ENCODE assay signal across 8 mouse cellular contexts in genomic region chr10:127312356-127312676, GRCm38 (mm10). TPM values are rescaled to one million over a fixed set of nuclear protein-coding genes. Genes with fewer than 3 reads are reported as not detected.
A peak's percentile ranks its signal among the peaks of the same experiment; 100 is the strongest.
DNase-seq lines count a peak whose midpoint lies in the region; ATAC-seq and TF ChIP-seq lines count a peak whose summit lies in the region.

No protein-coding gene starts in this region.

- no peak for TF ChIP-seq EP300 in MEL (IDR thresholded peaks at IDR 0.05; ENCODE audit: low read depth in 1 of 2, low read length in 2 of 2)

- peak; percentile 92 for DNase-seq in MEL (ENCODE audit: low read depth, low spot score)
- peak; percentile 75 for DNase-seq in cerebellum, adult 11-12 months
- peak; percentile 53 for DNase-seq in heart, postnatal 25 days (ENCODE audit: low spot score)
- DNase-seq in layer of hippocampus, adult 11-12 months (ENCODE audit: low spot score), result peak; percentile 87
- DNase-seq in lung, adult 18-20 months, result peak; percentile 82 to 89

- peak overlapping the region; percentile 73 for H3K27ac ChIP-seq in MEL (ENCODE audit: control insufficient read depth, low read depth, low read length)
- peak overlapping the region; percentile 79 for H3K27ac ChIP-seq in forebrain, embryonic 15.5 days (replicated peaks)
- peak overlapping the region; percentile 49; the same call in 1 of the 2 replicates for H3K27ac ChIP-seq in neural tube, embryonic 14.5 days (ENCODE audit: low read depth, low read length)
- H3K27ac ChIP-seq in testis, adult 2 months (ENCODE audit: control insufficient read depth, insufficient read depth, low read depth, low read length), result peak overlapping the region; percentile 90

- H3K9ac ChIP-seq in MEL (ENCODE audit: control insufficient read depth, low read depth, low read length, poor library complexity, severe bottlenecking), result peak overlapping the region; percentile 81
- H3K9ac ChIP-seq in forebrain, embryonic 15.5 days (replicated peaks), result peak overlapping the region; percentile 73
- peak overlapping the region; percentile 44; the same call in 1 of the 2 replicates for H3K9ac ChIP-seq in neural tube, embryonic 14.5 days (replicated peaks; ENCODE audit: low read depth, low read length)

- no peaks in the 10 kb centered on the region for H3K9me3 ChIP-seq in MEL (replicated peaks; ENCODE audit: insufficient read depth, low read length)
- no peaks in the 10 kb centered on the region for H3K9me3 ChIP-seq in forebrain, embryonic 15.5 days
- no peaks in the 10 kb centered on the region for H3K9me3 ChIP-seq in neural tube, embryonic 14.5 days (ENCODE audit: control insufficient read depth, low read length)

- no peaks in the 10 kb centered on the region for H3K27me3 ChIP-seq in MEL (ENCODE audit: control insufficient read depth in 1 of 2, insufficient read depth in 2 of 2, low read length in 2 of 2)
- H3K27me3 ChIP-seq in forebrain, embryonic 15.5 days, result no peaks in the 10 kb centered on the region
- H3K27me3 ChIP-seq in neural tube, embryonic 14.5 days (ENCODE audit: control insufficient read depth, insufficient read depth, low read length), result no peaks in the 10 kb centered on the region
- H3K27me3 ChIP-seq in testis, adult 2 months (ENCODE audit: control insufficient read depth, insufficient read depth, low read length), result no peaks in the 10 kb centered on the region

- 1% methylated on average over 4 of the region's 4 CpGs for WGBS in forebrain, embryonic 15.5 days
- WGBS in neural tube, embryonic 14.5 days, result 1% methylated on average over 4 of the region's 4 CpGs

- ATAC-seq in forebrain, embryonic 15.5 days (replicated peaks), result peak; percentile 41
- ATAC-seq in neural tube, embryonic 14.5 days (ENCODE audit: low read depth), result peak; percentile 44

- TF ChIP-seq RAD21 in MEL (IDR thresholded peaks at IDR 0.05; ENCODE audit: low read depth, low read length), result peak; percentile 37

- no peak; a peak in 1 of 4 replicates for TF ChIP-seq POLR2A in MEL (IDR thresholded peaks at IDR 0.05; ENCODE audit: control insufficient read depth in 1 of 2, insufficient read depth in 1 of 2, low read depth in 1 of 2, low read length in 2 of 2, poor library complexity in 1 of 2)
- no peak for TF ChIP-seq POLR2A in testis, adult 2 months (IDR thresholded peaks at IDR 0.05; ENCODE audit: control insufficient read depth, low read depth, low read length)

- peaks cover 3 to 24% of the 10 kb centered on the region in 2 experiments; a peak in 3 of 4 replicates for H3K4me1 ChIP-seq in MEL (ENCODE audit: control insufficient read depth in 1 of 2, insufficient read depth in 2 of 2, low read length in 2 of 2)
- H3K4me1 ChIP-seq in forebrain, embryonic 15.5 days, result peaks cover 13% of the 10 kb centered on the region
- peaks cover 8% of the 10 kb centered on the region for H3K4me1 ChIP-seq in neural tube, embryonic 14.5 days (ENCODE audit: control insufficient read depth, insufficient read depth, low read length)
- peaks cover 4% of the 10 kb centered on the region; the same call in 1 of the 2 replicates for H3K4me1 ChIP-seq in testis, adult 2 months (ENCODE audit: control insufficient read depth, insufficient read depth, low read length)

- TF ChIP-seq CTCF in MEL (IDR thresholded peaks at IDR 0.05 in 2 of 3, conservative IDR thresholded peaks at IDR 0.05 in 1 of 3; ENCODE audit: control insufficient read depth in 1 of 3, insufficient read depth in 1 of 3, low read depth in 2 of 3, low read length in 3 of 3, poor library complexity in 1 of 3, severe bottlenecking in 1 of 3), result peak; percentile 61 to 94 (median 82)
- TF ChIP-seq CTCF in testis, adult 2 months (IDR thresholded peaks at IDR 0.05; ENCODE audit: control insufficient read depth, insufficient read depth, insufficient replicate concordance, low read depth, low read length), result peak; percentile 35; the same call in 1 of the 2 replicates

- intact Hi-C loops in heart, postnatal 25 days (cut with DNase I), result loop anchor here (2.0 kb wide), 1 partner anchor 46 kb away; the partner anchor contains the start of gene Dctn2

- H3K4me2 ChIP-seq in forebrain, embryonic 15.5 days (replicated peaks), result peak overlapping the region; percentile 63
- peak overlapping the region; percentile 84 for H3K4me2 ChIP-seq in neural tube, embryonic 14.5 days (ENCODE audit: low read depth, low read length)

- H3K4me3 ChIP-seq in MEL (ENCODE audit: control insufficient read depth in 1 of 2, insufficient read depth in 1 of 2, low read depth in 2 of 2, low read length in 2 of 2), result peak overlapping the region; percentile 65 to 76
- H3K4me3 ChIP-seq in forebrain, embryonic 15.5 days, result peak overlapping the region; percentile 71
- peak overlapping the region; percentile 64 for H3K4me3 ChIP-seq in neural tube, embryonic 14.5 days (ENCODE audit: low read depth, low read length)
- H3K4me3 ChIP-seq in testis, adult 2 months (ENCODE audit: control insufficient read depth, low read depth, low read length), result peak overlapping the region; percentile 98

- peaks cover 29% of the 10 kb centered on the region for H3K79me2 ChIP-seq in MEL (ENCODE audit: control insufficient read depth, insufficient read depth, low read length, poor library complexity)

- peaks cover 5 to 21% of the 10 kb centered on the region in 2 experiments for H3K36me3 ChIP-seq in MEL (ENCODE audit: control insufficient read depth in 1 of 2, insufficient read depth in 2 of 2, low read length in 2 of 2)
- peaks cover 17% of the 10 kb centered on the region for H3K36me3 ChIP-seq in forebrain, embryonic 15.5 days
- H3K36me3 ChIP-seq in neural tube, embryonic 14.5 days (ENCODE audit: control insufficient read depth, insufficient read depth, low read length), result peaks cover 12% of the 10 kb centered on the region
- H3K36me3 ChIP-seq in testis, adult 2 months (ENCODE audit: control insufficient read depth, insufficient read depth, low read length), result no peaks in the 10 kb centered on the region

TF ChIP-seq in MEL, 35 proteins besides CTCF, POLR2A, EP300 and RAD21 (continues in another document):
- TF ChIP-seq POLR2AphosphoS5 (IDR thresholded peaks at IDR 0.05; ENCODE audit: borderline replicate concordance, low read depth, low read length), result no peak
- TF ChIP-seq USF1 (IDR thresholded peaks at IDR 0.05; ENCODE audit: low read depth, low read length), result no peak
- TF ChIP-seq NRF1 (IDR thresholded peaks at IDR 0.05; ENCODE audit: insufficient read depth, low read depth, low read length, poor library complexity, severe bottlenecking), result no peak
- TF ChIP-seq HCFC1 (IDR thresholded peaks at IDR 0.05; ENCODE audit: low read depth, low read length), result peak; percentile 74
- peak; percentile 49; the same call in 1 of the 2 replicates for TF ChIP-seq ETS1 (IDR thresholded peaks at IDR 0.05; ENCODE audit: low read depth, low read length)
- TF ChIP-seq BHLHE40 (IDR thresholded peaks at IDR 0.05; ENCODE audit: borderline replicate concordance, low read depth, low read length), result peak; percentile 33; the same call in 1 of the 2 replicates
- no peak for TF ChIP-seq POLR2AphosphoS2 (IDR thresholded peaks at IDR 0.05; ENCODE audit: low read length)
- peak; percentile 39 for TF ChIP-seq ZC3H11A (IDR thresholded peaks at IDR 0.05; ENCODE audit: low read depth, low read length)

RNA-seq across cellular contexts. Expression of gene Mars, which starts 0.7 kb away (rescaled TPM):
- 147 and 162 TPM in 2 replicates for total RNA-seq in MEL (2012; rRNA removed)
- 100 to 1,000 TPM in 1 of 2 experiments, not detected in 1; 195 TPM for polyA plus RNA-seq in MEL (2012; ENCODE audit: insufficient read depth in 1 of 2, insufficient read length in 2 of 2, low read depth in 1 of 2, low replicate concordance in 2 of 2, missing spikeins in 1 of 2)
- polyA plus RNA-seq in forebrain, embryonic 15.5 days (2015; fragmentation: Nextera tagmentation; extraction: Ambion mirVana), result 130 and 137 TPM in 2 replicates
- 10 to 100 TPM; 37.9 to 38.9 TPM for total RNA-seq in heart, postnatal 25 days (2021)
- polyA plus RNA-seq in neural tube, embryonic 14.5 days (2014; fragmentation: Nextera tagmentation; extraction: Ambion mirVana), result 117 and 123 TPM in 2 replicates
- 32.4 and 36.7 TPM in 2 replicates for polyA plus RNA-seq in testis, adult 2 months (2012; rRNA removed)

RNA-seq across cellular contexts. Expression of gene Arhgap9, which starts 9.4 kb away (rescaled TPM):
- 24.4 and 27.7 TPM in 2 replicates for total RNA-seq in MEL (2012; rRNA removed)
- polyA plus RNA-seq in MEL (2012; ENCODE audit: insufficient read depth in 1 of 2, insufficient read length in 2 of 2, low read depth in 1 of 2, low replicate concordance in 2 of 2, missing spikeins in 1 of 2), result 10 to 100 TPM in 1 of 2 experiments, not detected in 1; 41.1 TPM
- polyA plus RNA-seq in forebrain, embryonic 15.5 days (2015; fragmentation: Nextera tagmentation; extraction: Ambion mirVana), result 0.62 and 1.1 TPM in 2 replicates
- total RNA-seq in heart, postnatal 25 days (2021), result 1 to 10 TPM; 3.0 to 3.4 TPM
- 0.42 and 1.1 TPM in 2 replicates for polyA plus RNA-seq in neural tube, embryonic 14.5 days (2014; fragmentation: Nextera tagmentation; extraction: Ambion mirVana)
- polyA plus RNA-seq in testis, adult 2 months (2012; rRNA removed), result 0.32 and 0.34 TPM in 2 replicates

RNA-seq across cellular contexts. Expression of gene Mbd6, which starts 23.5 kb away (rescaled TPM):
- total RNA-seq in MEL (2012; rRNA removed), result 4.2 and 5.0 TPM in 2 replicates
- polyA plus RNA-seq in MEL (2012; ENCODE audit: insufficient read depth in 1 of 2, insufficient read length in 2 of 2, low read depth in 1 of 2, low replicate concordance in 2 of 2, missing spikeins in 1 of 2), result 10 to 100 TPM in 1 of 2 experiments, not detected in 1; 44.8 TPM
- 17.4 and 17.5 TPM in 2 replicates for polyA plus RNA-seq in forebrain, embryonic 15.5 days (2015; fragmentation: Nextera tagmentation; extraction: Ambion mirVana)
- total RNA-seq in heart, postnatal 25 days (2021), result 10 to 100 TPM; 20.9 to 21.4 TPM
- polyA plus RNA-seq in neural tube, embryonic 14.5 days (2014; fragmentation: Nextera tagmentation; extraction: Ambion mirVana), result 16.1 and 17.4 TPM in 2 replicates
- polyA plus RNA-seq in testis, adult 2 months (2012; rRNA removed), result 61.3 and 74.1 TPM in 2 replicates

RNA-seq across cellular contexts. Expression of gene Gli1, which starts 29.5 kb away (rescaled TPM):
- total RNA-seq in MEL (2012; rRNA removed), result 1.3 and 1.4 TPM in 2 replicates
- polyA plus RNA-seq in MEL (2012; ENCODE audit: insufficient read depth in 1 of 2, insufficient read length in 2 of 2, low read depth in 1 of 2, low replicate concordance in 2 of 2, missing spikeins in 1 of 2), result 1 to 10 TPM in 1 of 2 experiments, not detected in 1; 8.0 TPM
- polyA plus RNA-seq in forebrain, embryonic 15.5 days (2015; fragmentation: Nextera tagmentation; extraction: Ambion mirVana), result 1.2 and 1.5 TPM in 2 replicates
- total RNA-seq in heart, postnatal 25 days (2021), result 1 to 10 TPM in 1 of 2 experiments, under 1 TPM in 1; 0.89 to 1.1 TPM
- 0.87 and 1.5 TPM in 2 replicates for polyA plus RNA-seq in neural tube, embryonic 14.5 days (2014; fragmentation: Nextera tagmentation; extraction: Ambion mirVana)
- polyA plus RNA-seq in testis, adult 2 months (2012; rRNA removed), result 2.7 and 2.9 TPM in 2 replicates

RNA-seq across cellular contexts. Expression of gene Inhbe, which starts 41.9 kb away (rescaled TPM):
- not detected in 2 replicates for total RNA-seq in MEL (2012; rRNA removed)
- under 1 TPM in 1 of 2 experiments, not detected in 1; 0.03 TPM for polyA plus RNA-seq in MEL (2012; ENCODE audit: insufficient read depth in 1 of 2, insufficient read length in 2 of 2, low read depth in 1 of 2, low replicate concordance in 2 of 2, missing spikeins in 1 of 2)
- polyA plus RNA-seq in forebrain, embryonic 15.5 days (2015; fragmentation: Nextera tagmentation; extraction: Ambion mirVana), result 0.04 TPM in 1 of 2 replicates, not detected in the other
- not detected for total RNA-seq in heart, postnatal 25 days (2021)
- polyA plus RNA-seq in neural tube, embryonic 14.5 days (2014; fragmentation: Nextera tagmentation; extraction: Ambion mirVana), result 0.05 and 0.09 TPM in 2 replicates
- not detected in 2 replicates for polyA plus RNA-seq in testis, adult 2 months (2012; rRNA removed)

Comparison
In these comparisons a context has a peak if more than half of its experiments do, and no peak if none do; other contexts are left out.
1. Peak in every context shown above with its lines: DNase-seq, ATAC-seq, H3K4me3 ChIP-seq and H3K27ac ChIP-seq.